Mouse (Mus musculus): Measurements from ENCODE around the gene Arhgap6. TPM values are rescaled to one million over a fixed set of nuclear protein-coding genes. Genes with fewer than 3 reads are reported as not detected.

Gene Arhgap6
- polyA plus RNA-seq, 1 experiment, result 32.0 TPM

DNA sequence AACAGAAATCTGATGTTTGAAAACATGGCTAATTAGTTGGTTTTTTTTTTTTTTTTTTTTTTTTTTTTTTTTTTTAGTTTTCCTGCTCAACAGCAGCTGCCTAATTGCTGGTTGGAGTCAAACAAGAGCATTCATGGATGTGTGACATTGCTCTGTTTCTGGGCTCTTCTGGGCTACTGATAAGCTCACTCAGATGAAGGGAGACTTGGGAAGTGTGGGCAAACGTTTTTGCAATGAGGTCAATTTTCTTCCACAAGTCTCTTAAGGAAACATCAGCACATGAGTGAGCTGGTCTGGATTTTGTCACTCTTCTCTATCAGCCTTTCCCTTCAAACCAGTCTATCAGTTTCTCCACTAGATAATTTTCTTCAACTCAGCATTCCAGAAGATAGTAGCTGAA is 79.8 kb downstream of the Arhgap6 start:
- Histone ChIP-seq H3K27me3 (replicated peaks) (no peaks in the 10 kb centered on the region), H3K9me3 (no peaks in the 10 kb centered on the region), H3K4me1 (no peaks in the 10 kb centered on the region), H3K4me3 (replicated peaks) (no peak overlapping the region), H3K36me3 (replicated peaks; ENCODE audit: low read length) (no peaks in the 10 kb centered on the region)
- no peak for TF ChIP-seq FLI1 (IDR thresholded peaks at IDR 0.05; ENCODE audit: low read length)
- no peak for TF ChIP-seq GATA1 (IDR thresholded peaks at IDR 0.05; ENCODE audit: borderline replicate concordance, low read length)

DNA sequence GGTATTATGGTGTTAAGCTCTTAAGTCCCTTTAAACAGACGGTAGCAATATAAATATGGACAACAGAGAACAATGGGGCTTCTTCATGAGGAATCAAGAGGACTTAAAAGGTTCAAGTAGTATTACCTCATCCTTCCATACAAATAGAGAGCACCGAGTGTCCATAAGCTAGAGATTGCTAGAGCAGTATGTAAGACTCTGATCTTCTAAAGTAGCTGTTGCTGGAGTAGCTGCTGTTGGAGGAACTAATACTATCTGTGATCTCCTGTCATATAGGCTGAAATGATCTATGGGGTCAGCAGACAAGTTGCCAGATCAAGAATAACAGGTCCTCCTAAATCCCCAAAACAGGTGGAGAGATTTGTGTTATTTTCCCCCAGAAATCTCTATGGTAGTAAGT is 108.7 kb downstream of the Arhgap6 start:
- Histone ChIP-seq H3K9me3 (no peaks in the 10 kb centered on the region), H3K4me3 (replicated peaks) (no peak overlapping the region), H3K36me3 (replicated peaks; ENCODE audit: low read length) (no peaks in the 10 kb centered on the region), H3K27me3 (replicated peaks) (no peaks in the 10 kb centered on the region), H3K4me1 (no peaks in the 10 kb centered on the region)
- TF ChIP-seq FLI1 (IDR thresholded peaks at IDR 0.05; ENCODE audit: low read length) (no peak), GATA1 (IDR thresholded peaks at IDR 0.05; ENCODE audit: borderline replicate concordance, low read length) (no peak)

DNA sequence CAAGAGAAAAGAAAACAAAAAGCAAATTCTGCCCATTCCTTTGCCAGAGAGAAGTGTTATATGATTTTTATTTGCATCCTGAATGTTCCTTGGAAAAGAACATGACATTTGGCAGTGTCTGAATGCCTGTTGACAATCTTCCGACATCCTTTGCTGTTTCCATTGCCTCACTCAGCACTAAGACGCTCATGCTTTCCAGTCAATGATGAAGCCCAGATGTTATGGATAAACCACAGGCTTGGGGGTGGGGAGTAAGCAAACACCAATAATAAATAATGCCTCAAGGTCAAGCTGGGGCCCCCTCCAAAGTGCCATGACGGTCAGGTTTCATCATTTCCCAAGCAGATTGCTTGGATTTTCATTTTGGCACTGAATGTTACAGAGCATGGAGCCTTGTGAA is 109.2 kb downstream of the Arhgap6 start:
- H3K36me3 ChIP-seq (replicated peaks; ENCODE audit: low read length), result no peaks in the 10 kb centered on the region
- TF ChIP-seq GATA1 (IDR thresholded peaks at IDR 0.05; ENCODE audit: borderline replicate concordance, low read length), result no peak
- no peak for TF ChIP-seq FLI1 (IDR thresholded peaks at IDR 0.05; ENCODE audit: low read length)
- no peaks in the 10 kb centered on the region for H3K4me1 ChIP-seq
- H3K4me3 ChIP-seq (replicated peaks), result no peak overlapping the region
- H3K9me3 ChIP-seq, result no peaks in the 10 kb centered on the region
- H3K27me3 ChIP-seq (replicated peaks), result no peaks in the 10 kb centered on the region

DNA sequence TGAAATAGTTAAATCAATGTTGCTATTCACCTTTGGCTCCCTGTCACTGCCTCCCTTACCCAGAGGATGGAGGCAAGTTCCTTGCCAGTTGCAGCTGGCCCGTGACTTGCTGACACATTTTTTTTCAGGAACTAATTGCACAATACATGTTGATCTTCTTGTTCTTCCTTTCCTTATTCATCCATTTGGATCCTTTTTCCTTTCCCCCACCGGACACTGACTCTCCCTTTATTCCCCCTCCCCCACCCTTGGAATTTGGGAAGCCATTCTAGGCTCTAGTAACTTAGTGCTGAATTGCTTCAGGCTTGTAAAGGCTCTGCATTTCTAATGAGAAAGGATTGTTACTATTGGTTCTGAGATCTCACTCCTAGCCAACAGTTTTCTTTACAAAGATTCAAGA is 112.7 kb downstream of the Arhgap6 start:
- TF ChIP-seq FLI1 (IDR thresholded peaks at IDR 0.05; ENCODE audit: low read length) (no peak), GATA1 (IDR thresholded peaks at IDR 0.05; ENCODE audit: borderline replicate concordance, low read length) (no peak)
- no peaks in the 10 kb centered on the region for H3K27me3 ChIP-seq (replicated peaks)
- no peak overlapping the region for H3K4me3 ChIP-seq (replicated peaks)

DNA sequence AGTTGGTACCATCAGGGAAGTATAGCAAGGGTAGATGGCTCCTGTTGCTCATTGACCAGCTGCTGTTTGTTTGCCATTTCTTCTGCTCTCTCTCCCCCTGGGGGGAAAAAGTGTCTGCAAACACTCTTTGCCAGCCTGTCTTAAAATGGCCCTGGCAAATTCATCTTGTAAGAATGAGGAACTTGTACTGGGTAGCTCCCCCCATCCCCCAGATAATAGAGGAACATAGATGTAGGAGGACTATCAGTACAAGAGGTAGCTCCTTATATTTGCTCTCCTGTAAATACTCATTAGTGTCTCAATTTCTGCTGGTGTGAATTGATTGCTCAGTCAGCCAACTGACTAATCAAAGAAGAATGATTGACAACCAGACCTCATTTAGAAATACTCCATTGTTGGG is 118.6 kb downstream of the Arhgap6 start:
- H3K36me3 ChIP-seq (replicated peaks; ENCODE audit: low read length), result no peaks in the 10 kb centered on the region
- no peaks in the 10 kb centered on the region for H3K27me3 ChIP-seq (replicated peaks)
- H3K9me3 ChIP-seq, result no peaks in the 10 kb centered on the region
- no peaks in the 10 kb centered on the region for H3K4me1 ChIP-seq
- H3K4me3 ChIP-seq (replicated peaks), result no peak overlapping the region
- TF ChIP-seq FLI1 (IDR thresholded peaks at IDR 0.05; ENCODE audit: low read length) (no peak), GATA1 (IDR thresholded peaks at IDR 0.05; ENCODE audit: borderline replicate concordance, low read length) (no peak)

More for the DNA sequence above, 112.7 kb downstream of the Arhgap6 start:
- no peaks in the 10 kb centered on the region for H3K9me3 ChIP-seq
- no peaks in the 10 kb centered on the region for H3K4me1 ChIP-seq
- no peaks in the 10 kb centered on the region for H3K36me3 ChIP-seq (replicated peaks; ENCODE audit: low read length)

DNA sequence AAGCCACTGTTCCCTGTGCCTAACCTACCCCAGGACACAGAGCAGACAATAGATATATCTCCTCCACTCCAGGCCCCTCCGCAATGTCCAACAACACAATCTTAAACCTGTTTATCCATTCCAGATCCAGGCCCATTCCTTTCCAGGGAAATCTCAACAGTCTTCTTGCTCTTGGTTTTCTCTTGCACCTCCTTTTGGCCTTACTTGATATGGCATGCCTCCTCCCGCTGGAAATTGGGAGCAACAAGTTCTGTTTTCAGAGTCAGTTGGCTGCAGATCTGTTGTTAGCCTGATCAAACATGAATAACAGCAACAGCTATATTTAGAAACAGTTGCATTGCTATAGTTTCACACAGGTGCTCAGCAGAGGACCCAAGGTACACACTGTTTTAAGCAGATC is 126.0 kb downstream of the Arhgap6 start:
- H3K4me1 ChIP-seq, result no peaks in the 10 kb centered on the region
- TF ChIP-seq FLI1 (IDR thresholded peaks at IDR 0.05; ENCODE audit: low read length) (no peak), GATA1 (IDR thresholded peaks at IDR 0.05; ENCODE audit: borderline replicate concordance, low read length) (no peak)
- no peaks in the 10 kb centered on the region for H3K9me3 ChIP-seq
- no peaks in the 10 kb centered on the region for H3K36me3 ChIP-seq (replicated peaks; ENCODE audit: low read length)
- H3K4me3 ChIP-seq (replicated peaks), result no peak overlapping the region
- H3K27me3 ChIP-seq (replicated peaks), result no peaks in the 10 kb centered on the region

DNA sequence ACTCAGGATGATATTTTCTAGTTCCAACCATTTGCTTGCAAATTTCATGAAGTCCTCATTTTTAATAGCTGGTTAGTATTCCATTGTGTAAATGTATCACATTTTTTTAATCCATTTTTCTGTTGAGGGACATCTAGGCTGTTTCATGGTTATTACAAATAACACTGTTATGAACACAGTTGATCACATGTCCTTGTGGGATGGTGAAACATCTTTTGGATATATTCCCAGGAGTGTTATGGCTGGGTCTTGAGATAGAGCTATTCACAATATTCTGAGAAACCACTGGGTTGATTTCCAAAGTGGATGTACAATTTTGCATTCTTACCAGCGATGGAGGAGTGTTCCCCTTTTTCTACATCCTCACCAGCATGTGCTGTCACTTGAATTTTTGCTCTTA is 137.5 kb downstream of the Arhgap6 start:
- no peaks in the 10 kb centered on the region for H3K4me1 ChIP-seq
- TF ChIP-seq FLI1 (IDR thresholded peaks at IDR 0.05; ENCODE audit: low read length) (no peak), GATA1 (IDR thresholded peaks at IDR 0.05; ENCODE audit: borderline replicate concordance, low read length) (no peak)
- no peak overlapping the region for H3K4me3 ChIP-seq (replicated peaks)
- no peaks in the 10 kb centered on the region for H3K9me3 ChIP-seq
- H3K27me3 ChIP-seq (replicated peaks), result peaks cover 6% of the 10 kb centered on the region
- no peaks in the 10 kb centered on the region for H3K36me3 ChIP-seq (replicated peaks; ENCODE audit: low read length)

DNA sequence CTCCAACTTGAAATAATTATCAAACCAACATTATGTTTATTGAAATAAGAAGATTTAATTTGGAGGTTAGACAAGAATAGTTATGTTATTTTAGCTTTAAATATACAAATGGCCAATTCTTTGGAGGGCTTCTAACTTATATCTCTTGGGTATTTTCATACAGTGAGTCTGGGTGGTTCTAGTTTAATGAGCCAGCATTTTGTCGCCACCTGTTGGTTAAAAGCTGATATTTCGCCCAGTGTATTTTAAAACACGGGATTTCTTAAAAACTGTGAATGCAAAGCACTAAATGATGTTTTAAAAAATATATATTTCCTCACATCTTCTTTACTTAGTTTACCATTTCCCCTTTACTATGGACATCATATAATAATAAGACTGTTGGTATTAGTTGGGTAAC is 140.5 kb downstream of the Arhgap6 start:
- Histone ChIP-seq H3K4me1 (no peaks in the 10 kb centered on the region), H3K4me3 (replicated peaks) (no peak overlapping the region), H3K27me3 (replicated peaks) (peaks cover 6% of the 10 kb centered on the region), H3K36me3 (replicated peaks; ENCODE audit: low read length) (no peaks in the 10 kb centered on the region), H3K9me3 (no peaks in the 10 kb centered on the region)
- TF ChIP-seq GATA1 (IDR thresholded peaks at IDR 0.05; ENCODE audit: borderline replicate concordance, low read length) (no peak), FLI1 (IDR thresholded peaks at IDR 0.05; ENCODE audit: low read length) (no peak)

DNA sequence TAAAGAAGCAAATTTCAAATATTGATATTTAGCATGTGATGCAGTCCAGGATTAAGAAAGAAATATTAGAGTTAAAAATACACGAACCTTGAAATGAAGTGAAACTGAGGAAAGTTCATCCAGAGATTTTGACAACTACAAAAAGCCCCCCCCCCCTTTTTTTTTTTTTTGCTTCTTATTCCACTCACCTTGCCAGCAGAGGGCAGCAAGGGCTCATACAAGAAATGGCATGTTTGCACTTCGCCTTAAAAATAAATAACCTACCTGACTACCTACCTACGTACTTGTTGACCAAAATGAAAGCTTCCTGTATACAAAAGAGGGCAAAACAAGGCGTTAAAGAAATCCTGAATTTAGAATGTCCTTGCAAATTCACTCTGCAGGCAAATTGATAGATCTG is 143.0 kb downstream of the Arhgap6 start:
- Histone ChIP-seq H3K36me3 (replicated peaks; ENCODE audit: low read length) (no peaks in the 10 kb centered on the region), H3K4me3 (replicated peaks) (no peak overlapping the region), H3K4me1 (0 out of 2 replicates have a peak, but pooled peaks cover 3% of the 10 kb centered on the region), H3K9me3 (no peaks in the 10 kb centered on the region), H3K27me3 (replicated peaks) (peaks cover 6% of the 10 kb centered on the region)
- TF ChIP-seq FLI1 (IDR thresholded peaks at IDR 0.05; ENCODE audit: low read length), result no peak
- TF ChIP-seq GATA1 (IDR thresholded peaks at IDR 0.05; ENCODE audit: borderline replicate concordance, low read length), result no peak

DNA sequence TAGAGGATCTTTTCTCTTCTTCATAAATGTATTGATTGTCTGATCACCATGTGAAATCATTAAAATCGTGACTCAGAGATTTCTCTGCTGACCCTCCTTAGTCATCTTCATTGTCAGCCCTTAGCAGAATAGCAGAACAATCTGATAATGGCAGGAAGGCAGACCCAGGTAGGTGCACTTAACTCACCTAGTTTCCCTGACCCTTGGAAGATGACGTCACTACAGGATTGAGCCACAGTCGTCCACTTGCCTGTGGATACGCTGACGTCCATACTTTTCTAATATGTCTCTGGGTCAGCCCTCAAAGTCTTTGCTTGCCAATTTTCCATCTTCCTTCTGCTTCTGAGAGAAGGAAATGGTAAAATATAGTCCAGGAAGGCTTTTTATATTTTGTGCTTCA is 146.8 kb downstream of the Arhgap6 start:
- TF ChIP-seq FLI1 (IDR thresholded peaks at IDR 0.05; ENCODE audit: low read length) (no peak), GATA1 (IDR thresholded peaks at IDR 0.05; ENCODE audit: borderline replicate concordance, low read length) (no peak)
- Histone ChIP-seq H3K27me3 (replicated peaks) (no peaks in the 10 kb centered on the region), H3K9me3 (no peaks in the 10 kb centered on the region), H3K36me3 (replicated peaks; ENCODE audit: low read length) (no peaks in the 10 kb centered on the region), H3K4me1 (0 out of 2 replicates have a peak, but pooled peaks cover 3% of the 10 kb centered on the region), H3K4me3 (replicated peaks) (no peak overlapping the region)

DNA sequence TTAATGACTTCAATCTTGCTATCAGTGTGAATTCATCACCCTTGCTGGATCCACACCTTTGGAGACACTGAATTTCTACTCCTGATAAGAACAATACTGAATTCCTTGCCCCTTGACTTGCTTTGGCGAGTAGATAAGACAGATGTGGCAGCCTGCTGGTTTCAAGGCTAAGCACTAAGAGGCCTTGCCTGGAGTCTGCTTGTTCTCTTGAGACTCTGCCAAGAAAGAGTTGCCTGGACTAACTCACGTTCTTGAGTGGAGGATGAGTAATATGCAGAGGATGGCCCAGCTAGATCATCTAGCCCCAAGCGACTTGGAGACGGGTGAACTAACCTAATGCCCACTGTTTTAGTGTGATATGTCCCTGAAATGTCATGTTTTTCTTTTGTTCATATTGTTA is 148.3 kb downstream of the Arhgap6 start:
- no peak for TF ChIP-seq GATA1 (IDR thresholded peaks at IDR 0.05; ENCODE audit: borderline replicate concordance, low read length)
- Histone ChIP-seq H3K27me3 (replicated peaks) (no peaks in the 10 kb centered on the region), H3K4me1 (0 out of 2 replicates have a peak, but pooled peaks cover 3% of the 10 kb centered on the region), H3K4me3 (replicated peaks) (no peak overlapping the region), H3K9me3 (no peaks in the 10 kb centered on the region), H3K36me3 (replicated peaks; ENCODE audit: low read length) (no peaks in the 10 kb centered on the region)
